Mouse (Mus musculus) kidney, embryonic 16.5 days (tissue): ENCODE data around the gene Elp1. TPM values are rescaled to one million over a fixed set of nuclear protein-coding genes. Genes with fewer than 3 reads are reported as not detected.

Experiments used
- ATAC-seq: fragments of 200-750 bp; cut with Nextera tagmentation; 2 replicates; pipeline ENCODE4 v1.8.0; 2017; ENCODE audit warnings: moderate TSS enrichment; ENCODE audit not compliant: low FRiP score, low TSS enrichment
- H3K27ac ChIP-seq: fragments of 300-500 bp; sonication (generic); 2 replicates; pipeline ENCODE4 v1.5.1; 2014; ENCODE audit warnings: low read length
- H3K27me3 ChIP-seq: fragments of 300-500 bp; sonication (generic); 2 replicates; pipeline ENCODE4 v1.6.1; 2014; ENCODE audit warnings: low read length, control low read depth, mixed read lengths; ENCODE audit not compliant: insufficient read depth
- H3K36me3 ChIP-seq: fragments of 300-500 bp; sonication (generic); 2 replicates; pipeline ENCODE4 v1.6.1; 2014; ENCODE audit warnings: low read length, control low read depth, mixed read lengths; ENCODE audit not compliant: insufficient read depth
- H3K4me1 ChIP-seq: fragments of 300-500 bp; sonication (generic); 2 replicates; pipeline ENCODE4 v1.6.1; 2014; ENCODE audit warnings: low read length, control low read depth, mixed read lengths; ENCODE audit not compliant: insufficient read depth
- H3K4me2 ChIP-seq: fragments of 300-500 bp; sonication (generic); replicated peaks from 2 replicates; pipeline ENCODE4 v1.6.1; 2014; ENCODE audit warnings: low read depth, low read length
- H3K4me3 ChIP-seq: fragments of 300-500 bp; sonication (generic); 2 replicates; pipeline ENCODE4 v1.5.1; 2014; ENCODE audit warnings: mild to moderate bottlenecking, low read length
- H3K9ac ChIP-seq: fragments of 300-500 bp; sonication (generic); replicated peaks from 2 replicates; pipeline ENCODE4 v1.6.1; 2014; ENCODE audit warnings: low read length
- H3K9me3 ChIP-seq: fragments of 300-500 bp; sonication (generic); 2 replicates; pipeline ENCODE4 v1.6.1; 2016; ENCODE audit warnings: low read length, control low read depth
- WGBS: fragments of 180-500 bp; shearing (Covaris S2); extraction: QIAGEN DNeasy Blood & Tissue Kit; methylation state at CpG from one replicate; pipeline ENCODE4 v1.1.7; 2014; 5-methylcytosine and 5-hydroxymethylcytosine counted together
- polyA plus RNA-seq: library from polyadenylated mRNA; unstranded; fragments of >200 nt; fragmentation: Nextera tagmentation; extraction: Ambion mirVana; gene quantifications from 2 replicates; pipeline ENCODE4 v1.2.1, GENCODE M21; 2015

The Elp1 gene
- polyA plus RNA-seq, 1 experiment from 2014 or later, result 50.6 TPM

GRCm38 (mm10) chr4:56809050-56809449, 6.9 kb upstream of the Elp1 start:
- Histone ChIP-seq H3K27me3 (no peaks in the 10 kb centered on the region), H3K4me2 (no peak overlapping the region), H3K4me1 (no peaks in the 10 kb centered on the region), H3K36me3 (peaks cover 21% of the 10 kb centered on the region), H3K27ac (no peak overlapping the region), H3K4me3 (no peak overlapping the region), H3K9me3 (no peaks in the 10 kb centered on the region), H3K9ac (no peak overlapping the region)
- no peak for ATAC-seq
- 83% methylated on average over 4 of the region's 4 CpGs for WGBS

DNA sequence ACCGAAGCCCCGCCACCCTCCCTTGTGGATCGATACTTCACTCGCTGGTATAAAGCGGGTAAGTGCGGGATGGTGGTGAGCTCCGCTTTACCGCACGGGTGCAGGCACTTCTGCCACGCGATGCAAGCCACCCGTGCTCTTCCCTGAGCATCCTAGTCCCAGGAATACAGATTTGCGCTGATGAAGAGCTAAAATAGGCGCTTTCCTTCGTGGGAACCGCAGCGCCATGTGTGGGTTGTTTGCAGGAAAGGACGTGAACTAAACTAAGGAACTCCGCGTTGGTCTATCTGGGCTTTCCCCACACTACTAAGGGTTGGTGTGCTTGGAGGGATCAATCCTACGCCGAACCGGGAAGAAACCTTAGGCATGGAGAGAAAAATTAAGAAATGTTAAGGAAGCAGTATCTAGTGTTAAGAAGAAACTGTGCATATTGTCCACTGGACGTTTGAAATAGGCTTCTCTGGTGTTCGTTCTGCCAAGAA, 579 bp upstream of the Elp1 start:
- peak overlapping the region; percentile 95 for H3K9ac ChIP-seq

GRCm38 (mm10) chr4:56791373-56791772, 10.8 kb downstream of the Elp1 start:
- no peaks in the 10 kb centered on the region for H3K4me1 ChIP-seq
- no peak overlapping the region for H3K27ac ChIP-seq
- H3K9ac ChIP-seq, result no peak overlapping the region
- no peak overlapping the region for H3K4me3 ChIP-seq
- no peak overlapping the region for H3K4me2 ChIP-seq
- H3K27me3 ChIP-seq, result no peaks in the 10 kb centered on the region
- no peak for ATAC-seq
- no peaks in the 10 kb centered on the region for H3K9me3 ChIP-seq
- WGBS, result 42% methylated on average over 1 of the region's 1 CpGs
- peaks cover 78% of the 10 kb centered on the region for H3K36me3 ChIP-seq

More for the DNA sequence above, 579 bp upstream of the Elp1 start:
- peak overlapping the region; percentile 98 for H3K4me3 ChIP-seq
- H3K27me3 ChIP-seq, result no peaks in the 10 kb centered on the region
- H3K4me2 ChIP-seq, result peak overlapping the region; percentile 72
- H3K36me3 ChIP-seq, result peaks cover 32% of the 10 kb centered on the region
- H3K9me3 ChIP-seq, result no peaks in the 10 kb centered on the region
- peak overlapping the region; percentile 87 for H3K27ac ChIP-seq
- 1% methylated on average over 25 of the region's 25 CpGs for WGBS
- H3K4me1 ChIP-seq, result peaks cover 24% of the 10 kb centered on the region
- peak; percentile 32; the same call in 1 of the 2 replicates for ATAC-seq

- no peak overlapping the region for H3K27ac ChIP-seq
- H3K9ac ChIP-seq, result no peak overlapping the region
- peaks cover 86% of the 10 kb centered on the region for H3K36me3 ChIP-seq
- no peaks in the 10 kb centered on the region for H3K4me1 ChIP-seq
- H3K27me3 ChIP-seq, result no peaks in the 10 kb centered on the region
- ATAC-seq, result no peak
- 72% methylated on average over 1 of the region's 1 CpGs for WGBS
- no peak overlapping the region for H3K4me2 ChIP-seq
- no peak overlapping the region for H3K4me3 ChIP-seq
- H3K9me3 ChIP-seq, result no peaks in the 10 kb centered on the region
Measured at GRCm38 (mm10) chr4:56771065-56771464, 31.1 kb downstream of the Elp1 start.

GRCm38 (mm10) chr4:56768913-56769312, 33.2 kb downstream of the Elp1 start:
- no peak overlapping the region for H3K9ac ChIP-seq
- no peak overlapping the region for H3K27ac ChIP-seq
- H3K4me1 ChIP-seq, result no peaks in the 10 kb centered on the region
- H3K36me3 ChIP-seq, result peaks cover 88% of the 10 kb centered on the region
- H3K9me3 ChIP-seq, result no peaks in the 10 kb centered on the region
- no peak overlapping the region for H3K4me3 ChIP-seq
- H3K27me3 ChIP-seq, result no peaks in the 10 kb centered on the region
- ATAC-seq, result no peak
- WGBS, result 93% methylated on average over 7 of the region's 7 CpGs
- no peak overlapping the region for H3K4me2 ChIP-seq

- Histone ChIP-seq H3K27me3 (no peaks in the 10 kb centered on the region), H3K4me3 (no peak overlapping the region), H3K4me1 (no peaks in the 10 kb centered on the region), H3K27ac (no peak overlapping the region), H3K36me3 (peaks cover 79% of the 10 kb centered on the region), H3K9ac (no peak overlapping the region), H3K9me3 (no peaks in the 10 kb centered on the region), H3K4me2 (no peak overlapping the region)
- ATAC-seq, result no peak
- WGBS, result 75% methylated on average over 5 of the region's 5 CpGs
Measured at GRCm38 (mm10) chr4:56767861-56768284, 34.3 kb downstream of the Elp1 start.

GRCm38 (mm10) chr4:56757693-56758092, 44.4 kb downstream of the Elp1 start:
- no peak overlapping the region for H3K27ac ChIP-seq
- no peak for ATAC-seq
- no peaks in the 10 kb centered on the region for H3K27me3 ChIP-seq
- no peak overlapping the region for H3K9ac ChIP-seq
- H3K4me3 ChIP-seq, result no peak overlapping the region
- 93% methylated on average over 1 of the region's 1 CpGs for WGBS
- no peaks in the 10 kb centered on the region for H3K4me1 ChIP-seq
- no peak overlapping the region for H3K4me2 ChIP-seq
- no peaks in the 10 kb centered on the region for H3K9me3 ChIP-seq
- peaks cover 86% of the 10 kb centered on the region for H3K36me3 ChIP-seq

GRCm38 (mm10) chr4:56756966-56757600, 45.0 kb downstream of the Elp1 start:
- H3K4me3 ChIP-seq, result no peak overlapping the region
- H3K9ac ChIP-seq, result no peak overlapping the region
- H3K27ac ChIP-seq, result no peak overlapping the region
- no peaks in the 10 kb centered on the region for H3K9me3 ChIP-seq
- H3K36me3 ChIP-seq, result peaks cover 84% of the 10 kb centered on the region
- H3K4me1 ChIP-seq, result no peaks in the 10 kb centered on the region
- no peaks in the 10 kb centered on the region for H3K27me3 ChIP-seq
- no peak for ATAC-seq
- H3K4me2 ChIP-seq, result no peak overlapping the region
- WGBS, result 91% methylated on average over 10 of the region's 10 CpGs

- Histone ChIP-seq H3K4me1 (no peaks in the 10 kb centered on the region), H3K27me3 (no peaks in the 10 kb centered on the region), H3K36me3 (peaks cover 85% of the 10 kb centered on the region), H3K9me3 (no peaks in the 10 kb centered on the region), H3K4me3 (no peak overlapping the region), H3K4me2 (no peak overlapping the region), H3K27ac (no peak overlapping the region), H3K9ac (no peak overlapping the region)
- ATAC-seq, result no peak
- WGBS, result 95% methylated on average over 5 of the region's 5 CpGs
Measured at GRCm38 (mm10) chr4:56756021-56756420, 46.1 kb downstream of the Elp1 start.

- no peak overlapping the region for H3K27ac ChIP-seq
- H3K27me3 ChIP-seq, result no peaks in the 10 kb centered on the region
- H3K9me3 ChIP-seq, result no peaks in the 10 kb centered on the region
- no peak overlapping the region for H3K9ac ChIP-seq
- H3K4me3 ChIP-seq, result no peak overlapping the region
- WGBS, result 94% methylated on average over 9 of the region's 9 CpGs
- peaks cover 40% of the 10 kb centered on the region for H3K36me3 ChIP-seq
- no peak for ATAC-seq
- no peak overlapping the region for H3K4me2 ChIP-seq
- no peaks in the 10 kb centered on the region for H3K4me1 ChIP-seq
Measured at GRCm38 (mm10) chr4:56747456-56747855, 54.7 kb downstream of the Elp1 start.
